Mouse (Mus musculus) stomach, postnatal 0 days (tissue): Measurements from ENCODE around the gene C8g.

Source experiments
- CTCF ChIP-seq: IDR thresholded peaks from 2 replicates; pipeline ENCODE4 v1.5.1; 2016; ENCODE audit warnings: antibody characterized with exemption, low read depth, mild to moderate bottlenecking, moderate library complexity
- EP300 ChIP-seq: optimal IDR thresholded peaks from 2 replicates; pipeline ENCODE3; 2016; ENCODE audit warnings: antibody characterized with exemption

DNA sequence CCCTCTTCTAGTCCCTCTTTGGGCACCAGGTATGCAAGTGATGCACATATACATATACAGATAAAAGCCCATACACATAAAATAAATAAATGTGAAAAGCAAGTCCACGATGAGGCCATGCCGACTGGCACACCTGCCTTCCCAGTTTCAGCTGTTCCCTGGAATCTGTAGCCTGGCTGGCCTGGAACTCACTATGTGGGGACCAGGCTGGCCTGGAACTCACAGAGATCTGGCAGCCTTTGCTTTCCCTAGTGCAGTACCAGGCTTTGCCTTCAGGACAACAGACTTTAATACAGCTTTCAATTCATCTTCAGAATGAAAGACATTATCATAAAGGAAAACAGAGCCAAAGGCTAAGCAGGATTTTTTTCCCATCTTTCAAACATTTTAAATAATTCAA lies 32.2 kb upstream of the C8g start:
- TF ChIP-seq CTCF: no peak
- TF ChIP-seq EP300: no peak
